Mouse (Mus musculus) v-Abl transformed pro-B cells (cell line): ENCODE data around the gene Samd4.

Experiments
- in situ Hi-C, 2 experiments: fragments of 400-800 bp; cut with MboI; formaldehyde crosslinking; loops; one replicate each; pipeline ENCODE4 v1.15.1; 2025; ENCODE audit not compliant: unreplicated experiment in 2 of 2

The Samd4 gene

GRCm38 (mm10) chr14:47151306-47151705 lies 268.7 kb downstream of the Samd4 start:
- in situ Hi-C loops = no loop called here

- in situ Hi-C loops = no loop called here
These were observed 271.6 kb downstream of the Samd4 start for GRCm38 (mm10) chr14:47154303-47154702.
